Mouse (Mus musculus): ENCODE measurements around the gene Tpx2.

Gene Tpx2

DNA sequence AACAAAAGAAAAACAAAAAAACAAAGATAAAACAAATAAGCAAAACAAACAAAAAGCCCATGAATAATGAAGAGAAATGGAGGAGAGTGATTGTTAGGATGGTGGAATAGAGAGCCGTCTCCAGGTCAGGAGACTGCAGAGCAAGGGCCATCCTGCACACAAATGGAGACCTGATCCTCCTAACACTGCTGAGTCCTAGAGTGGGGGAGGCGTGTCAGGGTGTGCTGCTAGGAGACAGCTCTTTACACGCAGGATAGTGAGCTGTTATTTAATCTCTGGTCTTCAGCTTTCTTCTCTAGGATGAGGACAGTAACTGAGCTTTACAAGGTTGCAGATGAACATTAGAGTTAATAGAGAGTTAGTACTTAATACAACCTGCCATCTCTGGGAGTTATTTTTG lies 14.9 kb downstream of the Tpx2 start:
- no peak for DNase-seq (ENCODE audit: low read depth, low spot score)

DNA sequence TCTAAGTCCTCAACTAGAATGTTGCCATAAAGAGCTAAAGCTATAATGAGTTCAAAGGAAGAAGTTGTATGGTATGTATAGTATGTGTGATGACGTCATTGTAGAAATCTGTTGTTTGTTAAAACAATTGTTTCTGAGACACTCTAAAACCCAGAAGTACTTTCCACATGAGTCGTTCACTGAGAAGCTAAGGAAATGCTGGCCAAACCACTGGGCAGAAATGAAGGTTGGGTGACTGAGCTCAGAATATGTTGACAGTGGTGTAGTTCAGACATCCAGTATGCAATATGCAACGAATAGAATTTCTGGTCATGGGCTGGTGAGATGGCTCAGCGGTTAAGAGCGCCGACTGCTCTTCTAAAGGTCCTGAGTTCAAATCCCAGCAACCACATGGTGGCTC lies 15.6 kb downstream of the Tpx2 start:
- DNase-seq (ENCODE audit: low read depth, low spot score) = no peak

- DNase-seq (ENCODE audit: low read depth, low spot score) = no peak
Observed at GRCm38 (mm10) chr2:152878239-152878638, 30.5 kb downstream of the Tpx2 start.

DNA sequence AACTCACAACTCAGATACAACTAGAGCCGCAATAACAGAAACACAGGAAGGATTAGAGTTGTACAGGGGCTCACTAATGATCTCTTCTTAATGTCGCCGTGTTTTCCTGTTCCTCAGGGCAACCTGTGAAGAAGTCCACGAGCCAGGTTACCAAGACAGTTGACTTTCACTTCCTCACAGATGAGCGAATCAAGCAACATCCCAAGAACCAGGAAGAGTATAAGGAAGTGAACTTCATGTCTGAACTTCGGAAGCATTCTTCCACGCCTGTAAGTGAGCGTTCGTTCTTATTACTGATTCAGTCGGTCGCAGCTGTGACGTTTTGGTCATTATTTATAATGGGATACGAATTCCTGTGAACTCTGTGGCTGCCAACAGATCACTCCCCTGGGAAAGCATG lies 33.1 kb downstream of the Tpx2 start:
- DNase-seq (ENCODE audit: low read depth, low spot score) = no peak

DNA sequence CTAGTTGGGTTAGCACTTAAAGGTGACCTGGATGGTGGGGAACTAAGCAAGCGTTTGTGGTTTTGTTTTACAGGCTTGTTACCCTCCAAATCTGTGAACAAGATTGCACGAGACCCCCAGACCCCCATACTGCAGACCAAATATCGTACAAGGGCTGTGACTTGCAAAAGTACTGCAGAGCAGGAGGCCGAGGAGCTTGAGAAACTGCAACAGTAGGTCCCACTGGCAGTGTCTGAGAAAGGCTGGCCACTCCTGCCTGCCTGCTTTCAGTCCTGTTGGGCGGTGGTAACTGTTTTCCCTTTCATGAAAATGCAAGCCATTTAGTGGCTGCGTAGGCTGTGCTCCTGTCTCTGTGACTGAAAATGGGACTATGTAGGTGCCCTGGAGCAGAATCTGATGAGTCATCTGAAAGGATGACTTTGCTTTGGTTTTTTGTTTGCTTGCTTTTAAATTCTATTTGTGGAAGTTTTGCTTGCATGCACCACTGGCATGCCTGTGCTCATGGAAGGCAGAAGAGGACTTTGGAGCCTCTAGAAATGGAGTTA lies 36.4 kb downstream of the Tpx2 start:
- DNase-seq (ENCODE audit: low read depth, low spot score) = no peak

DNA sequence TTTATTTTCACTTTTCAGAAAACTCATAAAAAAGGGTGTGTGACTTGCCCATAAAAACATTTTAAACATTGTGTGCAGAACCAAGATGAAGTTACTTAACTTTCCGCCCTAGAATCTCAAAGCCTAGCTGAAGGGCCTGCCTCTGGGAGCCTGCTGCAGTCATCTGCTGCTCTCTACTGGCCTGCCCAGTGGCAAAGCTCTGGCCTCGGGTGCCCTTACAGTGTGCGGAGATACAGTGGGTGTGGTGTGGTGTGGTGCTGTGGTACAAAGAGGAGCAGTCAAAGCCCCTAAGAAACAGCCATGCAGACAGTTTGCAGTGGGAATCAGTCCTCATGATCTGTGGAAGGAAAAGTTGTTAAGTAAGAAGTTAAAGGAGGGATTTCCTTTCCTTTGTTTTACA lies 39.5 kb downstream of the Tpx2 start:
- no peak for DNase-seq (ENCODE audit: low read depth, low spot score)

GRCm38 (mm10) chr2:152888774-152889173 lies 41.0 kb downstream of the Tpx2 start:
- no peak for DNase-seq (ENCODE audit: low read depth, low spot score)

DNA sequence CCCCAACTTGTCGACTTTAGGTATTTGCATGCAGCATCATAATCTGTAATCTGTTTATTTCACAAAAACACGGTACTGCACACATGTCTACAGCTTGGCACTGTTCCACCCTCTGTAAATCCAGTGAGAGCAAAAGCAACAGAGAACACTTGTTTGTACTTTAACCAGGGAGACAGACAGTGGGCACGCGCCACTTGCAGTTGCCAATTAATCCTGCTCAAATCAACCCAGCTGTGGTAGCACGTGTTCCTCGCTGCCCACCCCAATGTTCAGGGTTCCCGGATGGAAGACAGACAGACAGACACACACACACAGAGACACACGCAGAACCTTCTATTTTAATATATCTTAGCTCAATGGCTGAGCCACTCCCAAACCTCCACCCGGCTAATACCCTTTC lies 48.1 kb downstream of the Tpx2 start:
- no peak for DNase-seq (ENCODE audit: low read depth, low spot score)

- no peak for DNase-seq (ENCODE audit: low read depth, low spot score)
Observed at GRCm38 (mm10) chr2:152896926-152897325, 49.2 kb downstream of the Tpx2 start.

DNA sequence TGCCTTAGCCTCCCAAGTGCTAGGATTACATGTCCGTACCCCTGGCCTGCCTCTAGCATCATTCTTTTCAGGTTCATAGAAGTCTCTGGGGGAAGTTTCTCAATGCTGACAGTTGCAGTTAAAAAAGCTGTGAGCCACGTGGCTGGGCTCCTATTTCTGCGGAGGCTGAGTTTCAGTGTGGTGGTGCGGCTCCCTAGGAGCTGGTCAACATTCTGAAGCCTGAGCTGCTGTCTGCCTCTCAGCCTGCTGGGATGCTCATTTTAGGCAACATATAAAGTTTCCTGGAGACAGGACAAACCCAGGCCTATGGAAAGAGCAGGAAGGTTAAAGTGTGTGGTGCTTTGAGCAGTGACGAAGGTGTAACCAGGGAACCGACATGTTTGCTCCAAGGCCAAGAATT lies 51.2 kb downstream of the Tpx2 start:
- DNase-seq (ENCODE audit: low read depth, low spot score) = no peak

GRCm38 (mm10) chr2:152901296-152901695 lies 53.5 kb downstream of the Tpx2 start:
- no peak for DNase-seq (ENCODE audit: low read depth, low spot score)

GRCm38 (mm10) chr2:152902658-152903057 lies 54.9 kb downstream of the Tpx2 start:
- no peak for DNase-seq (ENCODE audit: low read depth, low spot score)

- DNase-seq (ENCODE audit: low read depth, low spot score) = no peak
Observed at GRCm38 (mm10) chr2:152903586-152903985, 55.8 kb downstream of the Tpx2 start.

DNA sequence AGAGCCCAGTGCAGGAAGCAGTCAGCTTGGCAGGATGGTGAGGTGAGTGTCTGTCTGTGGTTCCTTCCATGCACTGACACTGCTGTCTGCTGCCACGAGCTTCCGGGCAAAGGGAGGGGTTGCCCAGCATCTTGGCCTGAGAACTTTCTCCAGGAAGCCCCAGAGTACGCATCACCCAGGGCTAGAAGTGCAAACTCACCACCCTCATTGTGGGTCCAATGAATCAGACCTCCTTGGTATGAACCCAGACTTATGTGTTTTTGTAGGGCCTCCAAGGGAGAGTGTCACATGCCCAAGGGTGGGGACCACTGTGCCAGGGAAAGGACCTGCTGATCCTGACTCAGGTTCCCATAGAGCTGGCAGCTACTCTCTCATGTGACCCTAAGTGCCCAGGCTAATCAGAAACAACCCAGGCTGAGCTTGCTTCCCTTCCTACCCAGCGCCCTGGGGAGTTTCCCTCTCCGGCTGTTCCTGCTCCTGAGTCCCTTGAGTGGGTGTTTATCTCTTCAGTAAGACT lies 56.4 kb downstream of the Tpx2 start:
- no peak for DNase-seq (ENCODE audit: low read depth, low spot score)

- DNase-seq (ENCODE audit: low read depth, low spot score) = no peak
Observed at GRCm38 (mm10) chr2:152905036-152905829, 57.5 kb downstream of the Tpx2 start.

- DNase-seq (ENCODE audit: low read depth, low spot score) = no peak
Observed at GRCm38 (mm10) chr2:152906274-152907037, 58.7 kb downstream of the Tpx2 start.

- DNase-seq (ENCODE audit: low read depth, low spot score) = no peak
Observed at GRCm38 (mm10) chr2:152907114-152907943, 59.6 kb downstream of the Tpx2 start.

DNA sequence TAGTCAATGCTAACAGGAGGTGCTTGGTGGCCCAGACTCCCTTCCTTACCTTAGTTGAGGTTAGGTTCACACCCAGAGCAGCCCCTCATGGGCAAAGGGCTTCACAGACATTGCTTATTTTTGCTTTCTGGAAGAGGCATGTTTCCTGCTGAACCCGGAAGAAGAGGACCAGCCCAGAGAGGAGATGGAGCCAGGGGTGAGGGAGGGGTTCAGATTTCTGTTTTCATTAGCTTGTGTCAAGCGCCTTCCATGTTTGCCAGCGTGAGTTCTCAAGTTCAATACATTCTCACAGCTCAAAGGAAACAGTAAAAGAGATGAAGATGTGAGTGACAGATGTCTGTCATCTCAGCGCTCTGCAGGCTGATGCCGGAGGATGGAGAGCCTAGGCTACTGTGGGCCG lies 62.1 kb downstream of the Tpx2 start:
- DNase-seq (ENCODE audit: low read depth, low spot score) = no peak

- no peak for DNase-seq (ENCODE audit: low read depth, low spot score)
Observed at GRCm38 (mm10) chr2:152911031-152911430, 63.3 kb downstream of the Tpx2 start, which contains the start of gene Mylk2. Gene Mylk2 (plus strand): TSS chr2:152911352.

DNA sequence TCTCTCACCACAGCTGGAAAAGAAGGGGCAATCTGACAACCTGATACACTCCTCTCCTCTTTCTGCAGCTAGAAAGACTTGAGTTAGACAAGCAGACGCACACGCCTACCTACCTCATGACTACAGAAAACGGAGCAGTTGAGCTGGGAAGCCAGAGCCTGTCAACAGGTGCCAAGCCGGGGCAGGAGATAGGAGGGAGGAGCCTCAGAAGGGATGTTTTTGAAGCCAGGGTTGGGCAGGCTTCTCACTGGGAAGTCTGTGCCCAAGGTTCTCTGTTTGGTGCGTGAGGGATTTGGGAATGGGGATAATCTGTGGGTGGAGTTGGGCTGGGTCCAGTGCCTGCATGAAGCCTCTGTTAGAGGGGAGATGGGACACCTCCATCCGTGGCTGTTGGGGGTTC lies 63.7 kb downstream of the Tpx2 start:
- DNase-seq (ENCODE audit: low read depth, low spot score) = no peak

DNA sequence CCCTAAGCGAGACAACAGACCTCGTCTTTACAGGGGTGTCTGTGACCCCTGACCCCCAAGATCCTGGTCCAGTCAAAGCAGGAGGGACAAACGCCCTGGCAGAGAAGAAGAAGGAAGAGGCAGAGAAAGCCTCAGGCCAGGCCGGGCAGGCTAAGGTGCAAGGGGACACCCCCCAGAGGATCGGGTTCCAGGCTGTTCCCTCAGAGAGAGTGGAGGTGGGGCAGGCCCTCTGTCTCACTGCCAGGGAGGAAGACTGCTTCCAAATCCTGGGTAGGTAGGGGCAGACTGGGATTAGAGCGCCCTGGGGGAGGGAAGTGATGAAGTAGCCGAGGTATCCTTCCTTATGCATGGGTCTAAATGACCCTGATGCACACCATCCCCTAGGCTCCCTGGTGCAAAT lies 65.7 kb downstream of the Tpx2 start:
- no peak for DNase-seq (ENCODE audit: low read depth, low spot score)
